Comparison of ENCODE assay signal across 10 mouse cellular contexts in the genomic region with DNA sequence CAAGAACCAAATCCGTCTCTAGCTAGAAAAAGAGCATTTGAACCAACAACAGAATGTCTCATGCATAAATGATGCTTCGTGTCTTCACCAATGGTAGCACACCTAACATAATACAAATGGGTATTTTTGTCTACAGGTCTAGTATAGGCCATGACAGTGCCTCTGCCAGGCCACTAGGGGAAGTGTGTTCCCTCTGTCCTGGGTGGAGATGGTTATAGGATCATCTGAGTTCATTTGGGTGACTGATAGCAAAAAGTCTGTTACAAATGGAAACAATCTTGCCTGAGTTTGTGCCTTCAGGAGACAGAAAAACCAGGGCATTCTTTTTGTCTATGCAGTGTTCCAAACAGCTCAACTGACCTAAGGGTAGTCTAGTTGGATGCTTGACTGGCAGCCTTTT. TPM values are rescaled to one million over a fixed set of nuclear protein-coding genes. Genes with fewer than 3 reads are reported as not detected.
DNase-seq lines count a peak whose midpoint lies in the region; ATAC-seq and TF ChIP-seq lines count a peak whose summit lies in the region.
"Had no signal": no experiment of that assay in that cellular context is flagged by ENCODE, and none has a peak within 500 bp of the region (broad histone marks: within the 10 kb centered on the region; RNA-seq: fewer than 3 reads in every experiment).

No protein-coding gene starts in this region.

- no peak for TF ChIP-seq EP300 in lung, postnatal 0 days (IDR thresholded peaks at IDR 0.05)

- TF ChIP-seq CTCF in lung, postnatal 0 days (IDR thresholded peaks at IDR 0.05), result peak; percentile 61
- TF ChIP-seq CTCF in brain, embryonic 14.5 days (IDR thresholded peaks at IDR 0.05; ENCODE audit: borderline replicate concordance, extremely low read depth, insufficient read depth, insufficient read length), result peak; percentile 25; the same call in 1 of the 2 replicates

- no peak overlapping the region for H3K27ac ChIP-seq in lung, postnatal 0 days (ENCODE audit: low read length)

- DNase-seq in heart, postnatal 4 days, result peak; percentile 2
- no peak for DNase-seq in heart, adult 9 months (ENCODE audit: low spot score in 2 of 2)
- DNase-seq in lung, postnatal 0 days (ENCODE audit: low spot score), result no peak
- no peak for DNase-seq in lung, adult 18-20 months
- DNase-seq in brain, embryonic 14.5 days (ENCODE audit: low read depth), result no peak
- no peak for DNase-seq in frontal cortex, postnatal 25 days (ENCODE audit: low spot score in 2 of 2)
- DNase-seq: lung, postnatal 36 days; right cerebral cortex, postnatal 14 days had no signal

- TF ChIP-seq POLR2A in brain, embryonic 14.5 days (IDR thresholded peaks at IDR 0.05; ENCODE audit: borderline replicate concordance, extremely low read depth, insufficient read depth, insufficient read length, poor library complexity, severe bottlenecking), result no peak

- no peaks in the 10 kb centered on the region; the same call in 1 of the 2 replicates for H3K4me1 ChIP-seq in lung, postnatal 0 days (ENCODE audit: insufficient read depth, low read depth, low read length)

- no peak for ATAC-seq in lung, postnatal 0 days
- peak; percentile 63 for ATAC-seq in megakaryocyte progenitor cell, adult 5-6 weeks (replicated peaks; ENCODE audit: poor library complexity)
- ATAC-seq: intestine, embryonic 16.5 days had no signal

- no peaks in the 10 kb centered on the region for H3K36me3 ChIP-seq in lung, postnatal 0 days (ENCODE audit: insufficient read depth, low read length)

- WGBS in lung, postnatal 0 days, result 78% methylated on average over 2 of the region's 2 CpGs

- no peak overlapping the region for H3K4me2 ChIP-seq in lung, postnatal 0 days (replicated peaks; ENCODE audit: low read depth, low read length)

- no peak overlapping the region for H3K4me3 ChIP-seq in lung, postnatal 0 days (ENCODE audit: low read depth, low read length)

- no peak overlapping the region for H3K9ac ChIP-seq in lung, postnatal 0 days (replicated peaks; ENCODE audit: low read depth)

- H3K9me3 ChIP-seq in lung, postnatal 0 days (ENCODE audit: low read length), result no peaks in the 10 kb centered on the region

- H3K27me3 ChIP-seq in lung, postnatal 0 days (replicated peaks; ENCODE audit: insufficient read depth, low read length), result no peaks in the 10 kb centered on the region

RNA-seq across cellular contexts. Expression of a gene that starts 2.4 kb away (rescaled TPM):
- 10 to 100 TPM; 33.7 to 35.2 TPM for total RNA-seq in heart, postnatal 4 days (2021)
- 31.0 and 31.1 TPM in 2 replicates for polyA plus RNA-seq in lung, postnatal 0 days (2015; fragmentation: Nextera tagmentation; extraction: Ambion mirVana)
- 58.3 and 69.6 TPM in 2 replicates for polyA plus RNA-seq in brain, embryonic 14.5 days (2012; rRNA removed)
- total RNA-seq in megakaryocyte progenitor cell, adult 5-6 weeks (2015), result 4.6 and 5.7 TPM in 2 replicates
- total RNA-seq in megakaryocyte progenitor cell, adult 5-6 weeks (2017), result 7.8 and 8.7 TPM in 2 replicates
